Comparison of ENCODE assay signal across 8 mouse cellular contexts in the genomic region with DNA sequence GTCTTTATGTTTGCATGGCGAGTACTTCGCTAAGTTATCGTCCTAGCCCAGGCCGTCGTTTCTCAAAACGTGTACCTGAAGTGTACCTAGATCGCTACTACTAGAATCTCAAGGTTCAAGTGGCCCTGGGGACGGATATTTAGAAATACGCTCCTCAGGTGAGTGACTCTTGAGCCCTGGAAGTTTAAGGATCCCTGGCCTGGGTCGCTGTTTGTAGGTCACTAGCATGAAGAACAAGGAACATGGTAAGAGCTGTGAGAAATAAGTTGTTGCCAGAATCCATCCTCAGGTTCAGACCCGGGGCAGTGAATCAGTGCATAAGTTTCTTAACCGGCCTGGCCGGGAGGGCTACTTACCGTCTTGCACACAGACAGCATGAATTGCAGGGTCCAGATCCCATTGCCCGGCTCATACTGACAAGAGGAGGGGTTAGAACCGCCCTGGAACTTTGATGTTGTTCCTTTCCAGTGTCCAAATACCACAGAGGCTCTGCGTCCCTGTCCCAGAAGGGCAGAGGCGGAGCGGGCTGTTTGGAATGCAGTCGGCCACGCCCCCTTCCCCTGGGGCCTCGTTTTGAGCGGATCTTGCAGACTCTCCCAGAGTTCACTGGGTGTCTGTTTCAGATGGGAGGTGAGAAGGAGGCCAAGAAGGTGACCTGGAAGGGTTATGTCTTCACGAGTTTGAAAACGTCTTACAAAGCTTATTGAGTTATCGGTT. TPM values are rescaled to one million over a fixed set of nuclear protein-coding genes. Genes with fewer than 3 reads are reported as not detected.
DNase-seq lines count a peak whose midpoint lies in the region; ATAC-seq and TF ChIP-seq lines count a peak whose summit lies in the region.

No protein-coding gene starts in this region.

- DNase-seq in adrenal gland, adult (ENCODE audit: inconsistent age in 2 of 2, low spot score in 1 of 2), result peak; percentile 85 to 95
- DNase-seq in gastrocnemius, postnatal 25 days, result peak; percentile 49
- peak; percentile 70 to 83 for DNase-seq in urinary bladder, postnatal 36 days (ENCODE audit: low spot score in 2 of 2)
- DNase-seq in thymus, postnatal 25 days, result no peak
- DNase-seq in frontal cortex, postnatal 36 days (ENCODE audit: low spot score in 2 of 2), result no peak

- H3K9me3 ChIP-seq in E14TG2a.4 (ENCODE audit: low read length), result no peaks in the 10 kb centered on the region
- H3K9me3 ChIP-seq in kidney, embryonic 14.5 days (ENCODE audit: control insufficient read depth, low read length), result no peaks in the 10 kb centered on the region
- no peaks in the 10 kb centered on the region for H3K9me3 ChIP-seq in lung, embryonic 16.5 days (ENCODE audit: control insufficient read depth, low read length)

- peak; percentile 77 for ATAC-seq in kidney, embryonic 14.5 days (ENCODE audit: low FRiP score, low TSS enrichment)
- ATAC-seq in lung, embryonic 16.5 days (ENCODE audit: low read depth), result peak; percentile 75

- H3K27me3 ChIP-seq in E14TG2a.4 (ENCODE audit: insufficient read depth, low read length), result no peaks in the 10 kb centered on the region
- no peaks in the 10 kb centered on the region for H3K27me3 ChIP-seq in kidney, embryonic 14.5 days (ENCODE audit: control insufficient read depth, insufficient read depth, low read length)
- no peaks in the 10 kb centered on the region for H3K27me3 ChIP-seq in lung, embryonic 16.5 days (ENCODE audit: control insufficient read depth, insufficient read depth, low read depth, low read length)

- no peak overlapping the region for H3K9ac ChIP-seq in kidney, embryonic 14.5 days (ENCODE audit: low read depth, low read length)
- H3K9ac ChIP-seq in lung, embryonic 16.5 days (ENCODE audit: low read length), result 0 out of 2 replicates have a peak overlapping the region, but pooled peaks have one; percentile 40

- peaks cover 19% of the 10 kb centered on the region for H3K4me1 ChIP-seq in E14TG2a.4 (replicated peaks; ENCODE audit: low read depth, low read length)
- H3K4me1 ChIP-seq in kidney, embryonic 14.5 days (ENCODE audit: control insufficient read depth, insufficient read depth, low read length), result peaks cover 6% of the 10 kb centered on the region; the same call in 1 of the 2 replicates
- peaks cover 42% of the 10 kb centered on the region for H3K4me1 ChIP-seq in lung, embryonic 16.5 days (replicated peaks; ENCODE audit: control insufficient read depth, insufficient read depth, low read length)

- 46% methylated on average over 26 of the region's 26 CpGs for WGBS in kidney, embryonic 14.5 days
- WGBS in lung, embryonic 16.5 days, result 39% methylated on average over 26 of the region's 26 CpGs

- H3K36me3 ChIP-seq in E14TG2a.4 (ENCODE audit: insufficient read depth, low read length), result no peaks in the 10 kb centered on the region
- no peaks in the 10 kb centered on the region for H3K36me3 ChIP-seq in kidney, embryonic 14.5 days (ENCODE audit: control insufficient read depth, insufficient read depth, low read length)
- H3K36me3 ChIP-seq in lung, embryonic 16.5 days (ENCODE audit: control insufficient read depth, insufficient read depth, low read length), result no peaks in the 10 kb centered on the region

- peak overlapping the region; percentile 66 for H3K4me3 ChIP-seq in E14TG2a.4 (replicated peaks; ENCODE audit: low read length)
- H3K4me3 ChIP-seq in kidney, embryonic 14.5 days (ENCODE audit: low read length), result no peak overlapping the region
- peak overlapping the region; percentile 20; the same call in 1 of the 2 replicates for H3K4me3 ChIP-seq in lung, embryonic 16.5 days (ENCODE audit: low read length)

- no peak for TF ChIP-seq CTCF in E14TG2a.4 (conservative IDR thresholded peaks at IDR 0.05; ENCODE audit: low read length)

- H3K27ac ChIP-seq in kidney, embryonic 14.5 days (ENCODE audit: low read depth, low read length), result no peak overlapping the region
- peak overlapping the region; percentile 56 for H3K27ac ChIP-seq in lung, embryonic 16.5 days (ENCODE audit: low read length)

- H3K4me2 ChIP-seq in kidney, embryonic 14.5 days (replicated peaks; ENCODE audit: low read depth, low read length), result no peak overlapping the region; the same call in 1 of the 2 replicates
- H3K4me2 ChIP-seq in lung, embryonic 16.5 days (ENCODE audit: low read depth, low read length), result peak overlapping the region; percentile 45

RNA-seq across cellular contexts. Expression of gene Add3, which starts 34.7 kb away (rescaled TPM):
- 10 to 100 TPM; 21.4 to 24.3 TPM for total RNA-seq in gastrocnemius, postnatal 25 days (2021)
- 39.5 and 76.1 TPM in 2 replicates for polyA plus RNA-seq in kidney, embryonic 14.5 days (2014; fragmentation: Nextera tagmentation; extraction: Ambion mirVana)
- 91.3 and 101 TPM in 2 replicates for polyA plus RNA-seq in lung, embryonic 16.5 days (2015; fragmentation: Nextera tagmentation; extraction: Ambion mirVana)

Comparison
In these comparisons a context has a peak if more than half of its experiments do, and no peak if none do; other contexts are left out.
1. DNase-seq: peak in adrenal gland, adult (2 of 2), gastrocnemius, postnatal 25 days (single experiment) and urinary bladder, postnatal 36 days (2 of 2); none in thymus, postnatal 25 days (single experiment) and frontal cortex, postnatal 36 days (0 of 2).